Mouse (Mus musculus): ENCODE results near the gene Krtap3-2.

GRCm38 (mm10) chr11:99585096-99585495, 28.4 kb upstream of the Krtap3-2 start:
- no peak for TF ChIP-seq CTCF (IDR thresholded peaks at IDR 0.05; ENCODE audit: low read depth, low read length)
- no peak for TF ChIP-seq POLR2A (IDR thresholded peaks at IDR 0.05; ENCODE audit: extremely low read depth, insufficient read depth, low read length)
